Mouse (Mus musculus) lung, postnatal 0 days (tissue): ENCODE results near the gene Exoc7. TPM values are rescaled to one million over a fixed set of nuclear protein-coding genes. Genes with fewer than 3 reads are reported as not detected.

Source experiments
- ATAC-seq: fragments of 200-750 bp; cut with Nextera tagmentation; 2 replicates; pipeline ENCODE4 v1.8.0; 2017; ENCODE audit warnings: moderate library complexity
- DNase-seq: peaks from one replicate; pipeline ENCODE4 v3.0.0-alpha.2; 2016; ENCODE audit warnings: low spot score
- H3K27ac ChIP-seq: fragments of 300-500 bp; sonication (generic); 2 replicates; pipeline ENCODE4 v1.5.1; 2014; ENCODE audit warnings: antibody characterized with exemption, mild to moderate bottlenecking, low read length, mixed read lengths
- H3K27me3 ChIP-seq: fragments of 300-500 bp; sonication (generic); replicated peaks from 2 replicates; pipeline ENCODE4 v1.6.1; 2014; ENCODE audit warnings: low read length, mixed read lengths; ENCODE audit not compliant: insufficient read depth
- H3K36me3 ChIP-seq: fragments of 300-500 bp; sonication (generic); 2 replicates; pipeline ENCODE4 v1.6.1; 2014; ENCODE audit warnings: low read length, mixed read lengths; ENCODE audit not compliant: insufficient read depth
- H3K4me1 ChIP-seq: fragments of 300-500 bp; sonication (generic); 2 replicates; pipeline ENCODE4 v1.6.1; 2014; ENCODE audit warnings: antibody characterized with exemption, low read depth, low read length, mixed read lengths; ENCODE audit not compliant: insufficient read depth
- H3K4me2 ChIP-seq: fragments of 300-500 bp; sonication (generic); replicated peaks from 2 replicates; pipeline ENCODE4 v1.6.1; 2014; ENCODE audit warnings: low read depth, mild to moderate bottlenecking, low read length, moderate library complexity, mixed read lengths
- H3K4me3 ChIP-seq: fragments of 300-500 bp; sonication (generic); 2 replicates; pipeline ENCODE4 v1.5.1; 2014; ENCODE audit warnings: low read depth, low read length
- H3K9ac ChIP-seq: fragments of 300-500 bp; sonication (generic); replicated peaks from 2 replicates; pipeline ENCODE4 v1.6.1; 2014; ENCODE audit warnings: low read depth, mild to moderate bottlenecking
- H3K9me3 ChIP-seq: fragments of 300-500 bp; sonication (generic); 2 replicates; pipeline ENCODE4 v1.6.1; 2016; ENCODE audit warnings: low read length, mixed read lengths
- CTCF ChIP-seq: IDR thresholded peaks from 2 replicates; pipeline ENCODE4 v1.5.1; 2016; ENCODE audit warnings: antibody characterized with exemption, mild to moderate bottlenecking
- EP300 ChIP-seq: IDR thresholded peaks from 2 replicates; pipeline ENCODE4 v1.6.1; 2016; ENCODE audit warnings: antibody characterized with exemption, mild to moderate bottlenecking, control low read depth
- WGBS: fragments of 180-500 bp; shearing (Covaris S2); extraction: QIAGEN DNeasy Blood & Tissue Kit; methylation state at CpG from one replicate; pipeline ENCODE4 v1.1.7; 2014; 5-methylcytosine and 5-hydroxymethylcytosine counted together
- polyA plus RNA-seq: library from polyadenylated mRNA; unstranded; fragments of >200 nt; fragmentation: Nextera tagmentation; extraction: Ambion mirVana; gene quantifications from 2 replicates; pipeline ENCODE4 v1.2.1, GENCODE M21; 2015

Exoc7 gene
- polyA plus RNA-seq, 1 experiment from 2014 or later = 41.9 TPM

DNA sequence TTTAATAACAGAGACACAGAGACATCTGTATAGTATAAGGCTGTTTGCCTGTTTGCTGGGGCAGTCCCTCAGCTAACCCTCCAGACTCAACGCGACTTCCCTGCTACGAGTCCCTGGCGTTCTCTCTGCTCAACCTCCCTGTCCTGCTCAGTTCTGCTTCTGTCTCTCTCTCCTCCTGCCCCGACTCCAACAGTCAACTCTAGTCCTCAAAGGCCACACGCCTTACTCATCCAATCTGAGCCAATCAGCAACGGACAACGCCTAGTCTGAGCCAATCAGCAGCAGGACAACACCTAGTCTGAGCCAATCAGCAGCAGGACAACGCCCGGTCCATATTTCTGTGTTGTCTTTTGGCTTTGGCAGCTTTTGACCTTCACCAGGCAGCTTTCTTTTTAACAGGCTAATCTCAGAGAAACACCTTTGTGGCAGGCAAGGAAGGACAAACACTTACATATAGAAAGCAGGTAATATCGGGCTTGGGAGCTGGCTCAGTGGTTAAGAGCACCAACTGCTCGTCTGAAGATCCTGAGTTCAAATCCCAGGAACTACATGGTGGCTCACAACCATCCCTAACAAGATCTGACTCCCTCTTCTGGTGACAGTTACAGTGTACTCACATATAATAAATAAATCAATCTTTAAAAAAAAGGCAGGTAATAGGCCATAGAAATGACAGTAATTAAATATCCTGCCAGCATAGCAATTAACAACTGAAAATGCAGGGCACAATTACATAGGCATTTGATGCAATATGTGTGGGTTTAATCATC is 914 bp upstream of the Exoc7 start:
- Histone ChIP-seq H3K4me1 (0 out of 2 replicates have a peak, but pooled peaks cover 8% of the 10 kb centered on the region), H3K36me3 (0 out of 2 replicates have a peak, but pooled peaks cover 5% of the 10 kb centered on the region), H3K9ac (no peak overlapping the region), H3K4me2 (no peak overlapping the region), H3K27me3 (no peaks in the 10 kb centered on the region), H3K9me3 (no peaks in the 10 kb centered on the region), H3K4me3 (no peak overlapping the region), H3K27ac (no peak overlapping the region)
- 88% methylated on average over 12 of the region's 12 CpGs for WGBS
- no peak for TF ChIP-seq CTCF
- TF ChIP-seq EP300 = no peak
- DNase-seq (no peak), ATAC-seq (no peak)

DNA sequence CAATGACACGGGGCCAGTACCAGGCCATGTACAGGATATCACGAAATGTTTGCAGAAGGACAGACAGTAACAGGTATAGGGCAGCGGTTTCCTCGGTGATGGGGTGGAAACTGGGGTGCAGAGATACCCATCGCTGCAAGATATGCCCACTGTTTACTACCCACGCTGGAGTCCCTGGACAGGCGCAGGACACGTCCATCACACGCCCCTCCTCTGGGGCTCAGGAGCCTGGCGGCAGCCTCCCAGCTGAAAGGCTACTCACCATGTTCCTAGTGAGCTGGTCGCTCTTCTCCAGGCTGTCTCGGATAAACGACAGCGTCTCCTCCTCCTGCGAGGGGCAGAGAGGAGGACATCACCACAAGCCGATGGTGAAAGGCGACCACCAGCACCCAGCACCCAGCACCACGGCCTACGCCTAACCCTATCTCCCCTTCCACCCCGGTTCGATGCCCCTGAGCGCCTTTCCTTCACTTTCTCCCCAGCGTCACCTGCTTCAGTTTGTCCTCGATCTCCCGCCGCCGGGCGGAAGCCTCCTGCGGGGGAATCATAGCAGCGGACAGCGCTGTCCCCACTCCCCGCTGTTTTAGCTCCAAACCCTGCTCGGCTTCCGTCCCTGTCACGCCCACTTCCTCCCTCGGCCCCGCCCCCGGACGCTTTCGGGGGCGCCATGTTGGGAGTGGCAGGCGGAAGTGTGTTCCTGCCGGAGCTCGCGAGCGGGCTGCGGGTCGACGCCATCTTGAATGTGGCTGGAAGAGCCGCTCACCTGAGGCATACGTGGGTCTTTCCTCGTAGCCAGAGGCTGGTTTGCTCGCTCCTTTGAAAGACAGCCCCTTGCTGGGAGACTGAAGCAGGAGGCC is 679 bp downstream of the Exoc7 start:
- H3K9me3 ChIP-seq = no peaks in the 10 kb centered on the region
- H3K36me3 ChIP-seq = 0 out of 2 replicates have a peak, but pooled peaks cover 10% of the 10 kb centered on the region
- TF ChIP-seq EP300 (no peak), CTCF (no peak)
- DNase-seq (peak; percentile 96), ATAC-seq (peak; percentile 97)
- H3K4me3 ChIP-seq = peak overlapping the region; percentile 66
- H3K9ac ChIP-seq = peak overlapping the region; percentile 63
- peak overlapping the region; percentile 83 for H3K4me2 ChIP-seq
- 0 out of 2 replicates have a peak, but pooled peaks cover 8% of the 10 kb centered on the region for H3K4me1 ChIP-seq
- 2% methylated on average over 46 of the region's 53 CpGs for WGBS
- no peaks in the 10 kb centered on the region for H3K27me3 ChIP-seq
- no peak overlapping the region for H3K27ac ChIP-seq

GRCm38 (mm10) chr11:116305423-116305822 is 1.6 kb downstream of the Exoc7 start:
- H3K27me3 ChIP-seq = no peaks in the 10 kb centered on the region
- 95% methylated on average over 2 of the region's 2 CpGs for WGBS
- no peak overlapping the region for H3K4me2 ChIP-seq
- peaks cover 19% of the 10 kb centered on the region; the same call in 1 of the 2 replicates for H3K36me3 ChIP-seq
- no peak for DNase-seq
- no peak overlapping the region for H3K27ac ChIP-seq
- H3K9me3 ChIP-seq = no peaks in the 10 kb centered on the region
- no peak overlapping the region for H3K9ac ChIP-seq
- no peak for ATAC-seq
- peak overlapping the region; percentile 66; the same call in 1 of the 2 replicates for H3K4me3 ChIP-seq
- 0 out of 2 replicates have a peak, but pooled peaks cover 8% of the 10 kb centered on the region for H3K4me1 ChIP-seq
- no peak for TF ChIP-seq EP300
- 0 out of 2 replicates have a peak, but pooled peaks have one; percentile 6 for TF ChIP-seq CTCF

DNA sequence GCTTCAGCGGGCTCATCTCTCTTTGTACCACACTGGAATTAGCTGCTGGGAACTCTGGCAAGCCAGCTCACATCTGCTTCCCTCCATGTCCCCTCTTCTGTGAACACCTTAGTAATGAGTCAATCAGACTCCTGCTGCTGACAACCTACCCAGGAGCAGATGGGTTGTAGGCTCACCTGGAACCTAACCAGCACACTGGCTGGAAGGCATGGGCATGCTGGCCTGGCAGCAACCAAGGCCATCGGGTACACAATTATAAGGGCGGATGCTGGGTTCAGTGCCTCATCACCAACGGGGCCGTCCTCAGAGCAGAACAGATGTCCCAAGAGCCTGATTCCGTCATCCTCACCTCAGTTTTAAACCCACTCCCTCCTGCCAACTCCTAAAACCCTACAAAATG is 8.4 kb downstream of the Exoc7 start:
- no peak overlapping the region for H3K4me2 ChIP-seq
- ATAC-seq = no peak
- no peak for DNase-seq
- 92% methylated on average over 6 of the region's 6 CpGs for WGBS
- H3K4me3 ChIP-seq = no peak overlapping the region
- no peak for TF ChIP-seq EP300
- no peaks in the 10 kb centered on the region for H3K27me3 ChIP-seq
- H3K4me1 ChIP-seq = no peaks in the 10 kb centered on the region
- no peak overlapping the region for H3K27ac ChIP-seq
- no peak overlapping the region for H3K9ac ChIP-seq
- H3K36me3 ChIP-seq = peaks cover 40% of the 10 kb centered on the region; the same call in 1 of the 2 replicates
- H3K9me3 ChIP-seq = no peaks in the 10 kb centered on the region

GRCm38 (mm10) chr11:116298221-116298620 is 8.8 kb downstream of the Exoc7 start:
- DNase-seq = no peak
- H3K4me2 ChIP-seq = no peak overlapping the region
- H3K4me3 ChIP-seq = no peak overlapping the region
- 85% methylated on average over 11 of the region's 11 CpGs for WGBS
- H3K27me3 ChIP-seq = no peaks in the 10 kb centered on the region
- H3K9me3 ChIP-seq = no peaks in the 10 kb centered on the region
- H3K9ac ChIP-seq = no peak overlapping the region
- H3K27ac ChIP-seq = no peak overlapping the region
- no peaks in the 10 kb centered on the region for H3K4me1 ChIP-seq
- ATAC-seq = no peak
- peaks cover 38% of the 10 kb centered on the region; the same call in 1 of the 2 replicates for H3K36me3 ChIP-seq
- no peak for TF ChIP-seq CTCF
- no peak for TF ChIP-seq EP300

- WGBS = 40% methylated on average over 3 of the region's 3 CpGs
- ATAC-seq (peak; percentile 54), DNase-seq (peak; percentile 33)
- no peak overlapping the region for H3K4me3 ChIP-seq
- no peak overlapping the region for H3K27ac ChIP-seq
- no peaks in the 10 kb centered on the region for H3K9me3 ChIP-seq
- H3K4me2 ChIP-seq = no peak overlapping the region
- no peaks in the 10 kb centered on the region for H3K4me1 ChIP-seq
- no peak overlapping the region for H3K9ac ChIP-seq
- peaks cover 37% of the 10 kb centered on the region; the same call in 1 of the 2 replicates for H3K36me3 ChIP-seq
- H3K27me3 ChIP-seq = no peaks in the 10 kb centered on the region
- TF ChIP-seq CTCF (no peak), EP300 (no peak)
These were observed 10.0 kb downstream of the Exoc7 start for GRCm38 (mm10) chr11:116297017-116297416.
